In genomic region chr7:80294764-80295648, GRCm38 (mm10) we compare ENCODE assay signal across 8 mouse cellular contexts. TPM values are rescaled to one million over a fixed set of nuclear protein-coding genes. Genes with fewer than 3 reads are reported as not detected.
A peak's percentile ranks its signal among the peaks of the same experiment; 100 is the strongest.
DNase-seq lines count a peak whose midpoint lies in the region; ATAC-seq lines count a peak whose summit lies in the region.

No protein-coding gene starts in this region.

- peaks cover 14% of the 10 kb centered on the region for H3K36me3 ChIP-seq in kidney, embryonic 14.5 days (ENCODE audit: control insufficient read depth, insufficient read depth, low read length)
- peaks cover 13% of the 10 kb centered on the region for H3K36me3 ChIP-seq in forebrain, embryonic 14.5 days (ENCODE audit: control insufficient read depth, insufficient read depth, low read length)
- no peaks in the 10 kb centered on the region for H3K36me3 ChIP-seq in stomach, embryonic 16.5 days (ENCODE audit: control insufficient read depth, insufficient read depth, low read length)

- peak overlapping the region; percentile 76 for H3K27ac ChIP-seq in kidney, embryonic 14.5 days (ENCODE audit: low read depth, low read length)
- H3K27ac ChIP-seq in forebrain, embryonic 14.5 days (ENCODE audit: low read depth, low read length): peak overlapping the region; percentile 81
- peak overlapping the region; percentile 91 for H3K27ac ChIP-seq in stomach, embryonic 16.5 days (ENCODE audit: low read length)

- intact Hi-C loops in left cerebral cortex, postnatal 14 days (cut with DNase I): loop anchor here (5.0 kb wide), 1 partner anchor 42 kb away; no protein-coding TSS in a partner anchor

- peaks cover 7% of the 10 kb centered on the region; the same call in 1 of the 2 replicates for H3K4me1 ChIP-seq in kidney, embryonic 14.5 days (ENCODE audit: control insufficient read depth, insufficient read depth, low read length)
- H3K4me1 ChIP-seq in forebrain, embryonic 14.5 days (ENCODE audit: control insufficient read depth, insufficient read depth, low read length): 0 out of 2 replicates have a peak, but pooled peaks cover 5% of the 10 kb centered on the region
- H3K4me1 ChIP-seq in stomach, embryonic 16.5 days (ENCODE audit: control insufficient read depth, insufficient read depth, low read length): peaks cover 17% of the 10 kb centered on the region

- no peaks in the 10 kb centered on the region for H3K9me3 ChIP-seq in kidney, embryonic 14.5 days (ENCODE audit: control insufficient read depth, low read length)
- no peaks in the 10 kb centered on the region for H3K9me3 ChIP-seq in forebrain, embryonic 14.5 days (replicated peaks; ENCODE audit: control insufficient read depth, low read length)
- no peaks in the 10 kb centered on the region for H3K9me3 ChIP-seq in stomach, embryonic 16.5 days (replicated peaks; ENCODE audit: control insufficient read depth, low read length)

- H3K9ac ChIP-seq in kidney, embryonic 14.5 days (ENCODE audit: low read depth, low read length): peak overlapping the region; percentile 77
- peak overlapping the region; percentile 77 for H3K9ac ChIP-seq in forebrain, embryonic 14.5 days (ENCODE audit: low read length)
- H3K9ac ChIP-seq in stomach, embryonic 16.5 days (ENCODE audit: low read length): peak overlapping the region; percentile 89

- no peaks in the 10 kb centered on the region for H3K27me3 ChIP-seq in kidney, embryonic 14.5 days (ENCODE audit: control insufficient read depth, insufficient read depth, low read length)
- no peaks in the 10 kb centered on the region for H3K27me3 ChIP-seq in forebrain, embryonic 14.5 days (replicated peaks; ENCODE audit: control insufficient read depth, insufficient read depth, low read length)
- H3K27me3 ChIP-seq in stomach, embryonic 16.5 days (ENCODE audit: control insufficient read depth, insufficient read depth, low read length): no peaks in the 10 kb centered on the region

- H3K4me3 ChIP-seq in kidney, embryonic 14.5 days (ENCODE audit: low read length): peak overlapping the region; percentile 95
- peak overlapping the region; percentile 80 for H3K4me3 ChIP-seq in forebrain, embryonic 14.5 days (ENCODE audit: low read depth, low read length)
- peak overlapping the region; percentile 88 for H3K4me3 ChIP-seq in stomach, embryonic 16.5 days (replicated peaks; ENCODE audit: low read length)

- ATAC-seq in kidney, embryonic 14.5 days (ENCODE audit: low FRiP score, low TSS enrichment): peak; percentile 61; the same call in 1 of the 2 replicates
- ATAC-seq in forebrain, embryonic 14.5 days: no peak; the same call in 1 of the 2 replicates
- peak; percentile 42 for ATAC-seq in stomach, embryonic 16.5 days (ENCODE audit: insufficient read depth, low FRiP score)

- WGBS in kidney, embryonic 14.5 days: 9% methylated on average over 37 of the region's 37 CpGs
- WGBS in forebrain, embryonic 14.5 days: 9% methylated on average over 37 of the region's 37 CpGs
- WGBS in stomach, embryonic 16.5 days: 5% methylated on average over 37 of the region's 37 CpGs

- peak overlapping the region; percentile 48 for H3K4me2 ChIP-seq in kidney, embryonic 14.5 days (replicated peaks; ENCODE audit: low read depth, low read length)
- peak overlapping the region; percentile 88 for H3K4me2 ChIP-seq in forebrain, embryonic 14.5 days (ENCODE audit: low read length)
- H3K4me2 ChIP-seq in stomach, embryonic 16.5 days (ENCODE audit: low read depth, low read length): peak overlapping the region; percentile 60

- no peak for DNase-seq in kidney, adult 18-20 months
- peak; percentile 60 for DNase-seq in MN1 (ENCODE audit: low spot score)
- DNase-seq in forebrain, embryonic 14.5 days (ENCODE audit: low spot score): peak; percentile 28
- peak; percentile 46 for DNase-seq in liver
- no peak for DNase-seq in left cerebral cortex, postnatal 14 days (ENCODE audit: low spot score in 2 of 2)
- DNase-seq in retina, postnatal 1 day: no peak

RNA-seq across cellular contexts. Expression of gene Prc1, which starts 0.8 kb away (rescaled TPM):
- polyA plus RNA-seq in kidney, embryonic 14.5 days (2014; fragmentation: Nextera tagmentation; extraction: Ambion mirVana): 140 and 158 TPM in 2 replicates
- polyA plus RNA-seq in forebrain, embryonic 14.5 days (2014; fragmentation: Nextera tagmentation; extraction: Ambion mirVana): 102 and 125 TPM in 2 replicates
- polyA plus RNA-seq in stomach, embryonic 16.5 days (2015; fragmentation: Nextera tagmentation; extraction: Ambion mirVana): 125 and 145 TPM in 2 replicates
- 1 to 10 TPM; 3.2 to 3.8 TPM for total RNA-seq in left cerebral cortex, postnatal 14 days (2021)

RNA-seq across cellular contexts. Expression of gene Vps33b, which starts 25.6 kb away (rescaled TPM):
- polyA plus RNA-seq in kidney, embryonic 14.5 days (2014; fragmentation: Nextera tagmentation; extraction: Ambion mirVana): 9.9 and 15.5 TPM in 2 replicates
- polyA plus RNA-seq in forebrain, embryonic 14.5 days (2014; fragmentation: Nextera tagmentation; extraction: Ambion mirVana): 6.1 and 10.9 TPM in 2 replicates
- 12.5 and 13.2 TPM in 2 replicates for polyA plus RNA-seq in stomach, embryonic 16.5 days (2015; fragmentation: Nextera tagmentation; extraction: Ambion mirVana)
- 10 to 100 TPM; 19.3 to 19.6 TPM for total RNA-seq in left cerebral cortex, postnatal 14 days (2021)

RNA-seq across cellular contexts. Expression of gene Rccd1, which starts 29.2 kb away (rescaled TPM):
- 15.1 and 15.9 TPM in 2 replicates for polyA plus RNA-seq in kidney, embryonic 14.5 days (2014; fragmentation: Nextera tagmentation; extraction: Ambion mirVana)
- polyA plus RNA-seq in forebrain, embryonic 14.5 days (2014; fragmentation: Nextera tagmentation; extraction: Ambion mirVana): 7.0 and 11.4 TPM in 2 replicates
- 9.4 and 11.7 TPM in 2 replicates for polyA plus RNA-seq in stomach, embryonic 16.5 days (2015; fragmentation: Nextera tagmentation; extraction: Ambion mirVana)
- total RNA-seq in left cerebral cortex, postnatal 14 days (2021): 10 to 100 TPM; 11.8 to 12.8 TPM

RNA-seq across cellular contexts. Expression of gene Ngrn, which starts 34.0 kb away (rescaled TPM):
- polyA plus RNA-seq in kidney, embryonic 14.5 days (2014; fragmentation: Nextera tagmentation; extraction: Ambion mirVana): 44.8 and 49.7 TPM in 2 replicates
- polyA plus RNA-seq in forebrain, embryonic 14.5 days (2014; fragmentation: Nextera tagmentation; extraction: Ambion mirVana): 71.2 and 71.8 TPM in 2 replicates
- 52.2 and 53.3 TPM in 2 replicates for polyA plus RNA-seq in stomach, embryonic 16.5 days (2015; fragmentation: Nextera tagmentation; extraction: Ambion mirVana)
- total RNA-seq in left cerebral cortex, postnatal 14 days (2021): 10 to 100 TPM; 39.9 to 42.4 TPM

RNA-seq across cellular contexts. Expression of gene Unc45a, which starts 45.8 kb away (rescaled TPM):
- 17.8 and 27.8 TPM in 2 replicates for polyA plus RNA-seq in kidney, embryonic 14.5 days (2014; fragmentation: Nextera tagmentation; extraction: Ambion mirVana)
- polyA plus RNA-seq in forebrain, embryonic 14.5 days (2014; fragmentation: Nextera tagmentation; extraction: Ambion mirVana): 29.6 and 36.4 TPM in 2 replicates
- polyA plus RNA-seq in stomach, embryonic 16.5 days (2015; fragmentation: Nextera tagmentation; extraction: Ambion mirVana): 44.5 and 48.1 TPM in 2 replicates
- total RNA-seq in left cerebral cortex, postnatal 14 days (2021): 10 to 100 TPM; 44.8 to 49.7 TPM

Comparison
In these comparisons a context has a peak if more than half of its experiments do, and no peak if none do; other contexts are left out.
1. DNase-seq: peak in MN1 (single experiment), forebrain, embryonic 14.5 days (single experiment) and liver (single experiment); none in kidney, adult 18-20 months (single experiment), left cerebral cortex, postnatal 14 days (0 of 2) and retina, postnatal 1 day (single experiment).
2. Peak in every context shown above with its lines, with median percentiles within 50 percentile points of each other: H3K27ac ChIP-seq, H3K4me2 ChIP-seq, H3K4me3 ChIP-seq and H3K9ac ChIP-seq.